Mouse (Mus musculus) R1 (cell line): ENCODE measurements around the gene Rbbp5.

Experiments used
- DNase-seq: peaks from one replicate; pipeline ENCODE4 v3.0.0-alpha.2; 2018; ENCODE audit warnings: low read depth, low spot score

Rbbp5 gene

DNA sequence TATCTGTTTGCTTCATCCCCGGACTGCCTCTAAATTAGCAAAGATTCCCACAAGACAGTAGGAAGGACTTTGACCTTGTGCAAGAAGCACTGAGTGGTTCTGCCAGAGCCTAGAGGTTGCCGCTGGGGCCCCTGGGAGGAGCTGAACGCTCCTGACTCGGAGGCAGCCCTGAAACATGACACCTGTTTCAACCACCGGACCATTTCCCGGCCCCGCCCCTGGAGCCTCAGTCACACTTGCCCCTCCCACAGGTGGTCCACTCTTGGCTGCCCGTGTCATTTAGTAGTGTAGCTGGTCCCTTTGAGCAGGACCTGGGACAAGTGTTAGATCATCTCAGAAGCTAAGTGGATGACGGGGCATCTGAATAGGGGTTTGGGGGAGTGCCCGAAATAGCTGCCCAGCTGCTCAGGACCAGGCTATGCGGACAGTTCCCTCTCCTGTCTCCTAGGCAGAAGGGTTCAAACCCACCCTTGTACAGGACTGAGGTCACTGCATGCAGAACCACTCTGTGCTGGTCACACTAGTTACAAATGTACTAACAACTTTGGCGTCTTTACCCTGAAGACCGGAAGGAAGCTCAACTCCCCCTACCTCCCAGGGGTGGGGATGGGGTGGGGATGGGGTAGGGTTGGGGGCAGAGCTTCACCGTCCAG lies 64.1 kb downstream of the Rbbp5 start:
- DNase-seq, result peak; percentile 93

DNA sequence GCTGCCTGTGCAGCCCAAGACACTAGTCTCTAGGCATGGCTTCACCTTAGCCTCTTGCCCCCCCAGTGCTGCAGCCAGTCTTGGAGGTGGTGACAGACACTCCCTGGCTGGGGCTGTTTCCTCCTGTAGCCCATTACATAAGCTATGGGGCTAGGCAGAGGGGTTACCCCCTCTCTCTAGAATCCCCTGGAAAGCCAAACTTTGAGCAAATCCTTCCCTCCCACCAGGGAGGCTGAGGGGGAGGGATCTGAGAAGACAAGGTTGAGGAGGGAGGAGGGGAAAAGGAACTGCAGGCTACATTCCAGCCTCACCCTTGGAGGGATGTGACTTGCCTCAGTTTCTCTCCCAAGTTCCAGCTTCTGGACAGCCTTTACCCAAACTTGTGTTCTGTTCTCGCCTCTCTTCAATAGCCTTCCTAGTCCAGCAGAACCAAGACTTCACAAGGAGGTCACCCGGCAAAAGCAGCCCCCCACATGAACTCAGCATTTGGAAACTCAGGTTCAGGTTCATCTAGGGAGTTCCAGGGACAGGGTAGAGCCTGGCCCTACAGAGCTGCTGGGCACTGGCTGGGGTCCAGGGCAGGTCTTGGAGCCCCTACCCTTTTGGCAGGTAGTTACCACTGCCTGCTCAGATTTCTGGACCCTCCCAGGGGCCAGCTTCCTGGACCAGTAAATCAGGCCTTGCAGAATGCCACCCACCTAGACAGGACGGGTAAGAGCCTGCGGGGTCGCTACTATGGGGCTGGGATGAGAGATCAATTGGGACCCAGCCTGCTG lies 64.8 kb downstream of the Rbbp5 start:
- peak; percentile 42 for DNase-seq

- DNase-seq, result peak; percentile 82
These were observed 65.7 kb downstream of the Rbbp5 start, which contains the start of gene Cntn2 for GRCm38 (mm10) chr1:132542762-132543306. Cntn2 (minus strand) TSS chr1:132543256.

- DNase-seq, result no peak
These were observed 66.6 kb downstream of the Rbbp5 start for GRCm38 (mm10) chr1:132543789-132544188.
